Mouse (Mus musculus) common myeloid progenitor, adult 5-6 weeks (primary cell): ENCODE results near the gene Dtnb. TPM values are rescaled to one million over a fixed set of nuclear protein-coding genes. Genes with fewer than 3 reads are reported as not detected.
A peak's percentile ranks its signal among the peaks of the same experiment; 100 is the strongest.

Experiments
- ATAC-seq: replicated peaks from 2 replicates; pipeline ENCODE4 v1.8.0; 2016; ENCODE audit warnings: low read depth, mild to moderate bottlenecking, moderate TSS enrichment, inconsistent platforms; ENCODE audit not compliant: poor library complexity, severe bottlenecking
- total RNA-seq: library from RNA; stranded (forward); fragments of 200-1000, 187-1606 nt; gene quantifications from 2 replicates; pipeline ENCODE4 v1.2.3, GENCODE M21; 2017

Dtnb gene
- total RNA-seq, 1 experiment from 2014 or later = 39.0 TPM

- ATAC-seq = no peak
Measured at GRCm38 (mm10) chr12:3761591-3762295, 189.6 kb downstream of the Dtnb start.

- no peak for ATAC-seq
Measured at GRCm38 (mm10) chr12:3764191-3764804, 192.1 kb downstream of the Dtnb start.

GRCm38 (mm10) chr12:3767360-3767759 lies 195.2 kb downstream of the Dtnb start:
- no peak for ATAC-seq

DNA sequence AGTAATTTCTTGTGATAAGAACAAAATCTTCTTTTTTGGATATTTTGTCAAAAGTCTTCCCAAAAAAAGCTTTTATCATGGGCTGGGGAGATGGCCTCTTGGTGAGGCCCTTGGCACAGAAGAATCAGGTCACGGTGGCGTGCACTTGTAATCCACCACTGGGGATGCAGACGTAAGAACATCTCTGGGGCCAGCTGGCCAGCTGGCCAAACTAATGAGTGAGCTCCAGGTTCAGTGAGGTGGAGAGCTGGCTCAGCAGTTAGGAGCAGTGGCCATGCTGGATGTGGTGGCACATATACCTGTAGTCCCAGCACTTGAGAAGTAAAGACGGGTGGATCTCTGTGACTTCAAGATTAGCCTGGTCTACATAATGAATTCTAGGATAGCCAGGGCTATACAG lies 196.2 kb downstream of the Dtnb start:
- no peak for ATAC-seq

DNA sequence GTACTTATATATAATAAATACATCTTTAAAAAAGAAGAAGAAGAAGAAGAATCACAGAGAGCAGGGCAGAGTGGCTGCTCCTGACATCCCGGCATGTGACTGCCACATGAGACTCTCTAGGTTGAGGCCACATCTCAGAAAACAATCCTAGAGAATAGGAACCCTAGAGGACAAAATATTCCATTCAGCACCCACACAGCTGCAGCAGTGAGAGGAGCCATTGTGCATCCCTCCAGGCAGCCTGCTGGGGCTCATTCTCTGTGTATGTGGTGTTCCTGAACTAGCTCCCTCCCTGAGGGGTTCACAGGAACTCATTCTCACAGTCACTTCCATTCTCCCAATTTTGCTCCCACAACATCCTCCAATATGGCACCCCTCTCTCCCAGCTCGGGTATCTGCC lies 198.4 kb downstream of the Dtnb start:
- no peak for ATAC-seq

DNA sequence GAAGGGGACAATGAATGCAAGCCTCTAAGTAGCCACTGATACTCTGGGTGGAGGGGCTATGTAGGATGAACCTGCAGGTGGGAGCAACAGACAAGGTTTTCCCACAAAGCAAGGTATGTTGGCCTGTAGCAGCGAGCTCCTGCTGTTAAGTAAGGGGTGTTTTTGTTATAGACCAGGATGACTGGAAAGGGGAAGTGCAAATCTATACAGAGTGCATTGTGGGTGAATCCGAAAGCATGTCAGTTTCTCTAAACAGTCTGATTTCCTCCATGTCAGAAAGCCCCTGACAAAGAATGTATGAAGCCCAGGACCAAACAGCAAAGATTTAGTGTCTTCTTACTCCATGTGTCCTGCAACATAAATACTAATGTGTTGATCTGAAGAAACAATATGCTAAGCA lies 198.9 kb downstream of the Dtnb start:
- ATAC-seq = peak; percentile 66

DNA sequence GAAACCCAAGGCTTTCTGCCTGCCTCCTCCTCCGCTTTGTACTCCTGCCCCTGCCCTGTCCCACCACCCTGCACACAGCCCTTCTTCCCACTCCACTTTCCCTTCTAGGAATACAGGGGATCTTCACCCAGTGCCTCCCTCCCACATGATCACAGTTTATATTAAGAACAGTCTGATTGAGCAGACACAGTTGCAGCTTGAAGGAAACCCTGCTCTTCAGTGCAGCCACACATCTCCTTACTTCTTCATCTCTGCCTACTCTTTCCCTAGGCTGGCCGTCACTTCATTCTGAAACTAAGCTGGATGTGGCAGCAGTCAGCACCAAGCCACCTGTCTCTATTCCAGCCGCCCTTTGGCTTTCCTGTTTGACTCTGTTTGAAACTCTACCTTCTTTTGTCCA lies 201.5 kb downstream of the Dtnb start:
- no peak for ATAC-seq

DNA sequence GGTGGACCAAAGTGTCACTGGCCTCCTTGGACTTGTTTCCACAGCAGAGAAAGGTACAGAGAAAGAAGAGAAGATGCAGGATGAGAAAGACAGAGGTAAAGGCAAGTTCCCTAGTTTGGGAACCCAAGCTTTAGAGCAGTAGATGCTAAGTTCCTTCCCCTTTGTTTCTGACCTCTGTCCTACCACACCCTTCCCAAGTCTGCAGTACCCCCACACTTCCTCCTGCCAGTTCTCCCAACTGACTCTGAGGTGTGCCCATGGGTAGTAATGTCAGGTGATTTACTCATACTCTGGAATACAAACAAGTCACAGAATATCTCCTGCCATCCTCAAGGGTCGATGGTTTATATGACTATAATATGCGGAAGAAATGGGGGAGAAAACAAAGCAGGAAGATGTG lies 203.8 kb downstream of the Dtnb start:
- ATAC-seq = peak; percentile 28; the same call in 1 of the 2 replicates

GRCm38 (mm10) chr12:3777682-3778081 lies 205.5 kb downstream of the Dtnb start:
- no peak for ATAC-seq

DNA sequence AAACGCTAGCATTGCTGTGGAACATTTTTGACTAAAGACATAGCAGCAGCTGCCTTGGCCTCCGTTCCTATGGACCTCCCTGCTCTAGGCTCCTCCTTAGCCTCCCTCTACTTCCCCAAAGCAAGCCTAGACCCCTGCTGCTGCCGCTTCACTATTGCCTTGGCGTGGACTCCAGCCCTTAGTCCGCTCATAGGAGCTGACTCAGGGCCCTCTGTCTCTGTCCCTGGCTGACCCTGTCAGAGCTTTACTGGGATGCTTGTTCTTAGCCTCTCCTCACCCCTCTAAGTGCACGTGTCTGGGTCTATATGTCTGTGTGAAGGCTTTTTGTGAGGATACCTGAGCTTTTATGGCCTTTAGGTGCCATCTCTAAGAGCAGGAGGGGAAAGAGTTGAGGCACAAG lies 206.1 kb downstream of the Dtnb start:
- no peak for ATAC-seq

- ATAC-seq = no peak
Measured at GRCm38 (mm10) chr12:3779639-3780038, 207.5 kb downstream of the Dtnb start.

GRCm38 (mm10) chr12:3780405-3780891 lies 208.3 kb downstream of the Dtnb start:
- ATAC-seq = peak; percentile 67

GRCm38 (mm10) chr12:3780931-3781471 lies 208.8 kb downstream of the Dtnb start:
- peak; percentile 13; the same call in 1 of the 2 replicates for ATAC-seq

DNA sequence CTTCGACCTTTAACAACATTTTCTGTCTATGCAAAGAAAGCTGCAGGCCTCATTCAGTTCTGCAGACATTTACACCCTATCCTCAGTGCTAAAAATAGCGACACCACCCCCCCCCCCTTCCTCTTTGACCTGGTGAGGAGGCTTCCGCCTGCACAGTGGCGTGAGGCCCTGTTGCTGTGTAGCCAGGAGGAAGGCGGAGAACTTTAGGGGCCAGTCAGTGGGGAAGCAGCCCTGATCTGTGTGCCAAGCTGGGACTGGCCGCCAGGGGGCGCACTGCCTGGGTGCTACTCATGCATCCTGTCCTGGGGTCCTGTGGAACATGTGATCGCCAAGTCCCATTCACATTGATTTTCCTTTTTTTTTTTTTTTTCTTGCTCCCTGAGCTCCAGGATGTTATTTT lies 209.3 kb downstream of the Dtnb start:
- peak; percentile 93 for ATAC-seq

- ATAC-seq = no peak
Measured at GRCm38 (mm10) chr12:3783196-3783825, 211.1 kb downstream of the Dtnb start.

GRCm38 (mm10) chr12:3784258-3784657 lies 212.1 kb downstream of the Dtnb start:
- no peak for ATAC-seq

GRCm38 (mm10) chr12:3784729-3785128 lies 212.5 kb downstream of the Dtnb start:
- ATAC-seq = no peak

DNA sequence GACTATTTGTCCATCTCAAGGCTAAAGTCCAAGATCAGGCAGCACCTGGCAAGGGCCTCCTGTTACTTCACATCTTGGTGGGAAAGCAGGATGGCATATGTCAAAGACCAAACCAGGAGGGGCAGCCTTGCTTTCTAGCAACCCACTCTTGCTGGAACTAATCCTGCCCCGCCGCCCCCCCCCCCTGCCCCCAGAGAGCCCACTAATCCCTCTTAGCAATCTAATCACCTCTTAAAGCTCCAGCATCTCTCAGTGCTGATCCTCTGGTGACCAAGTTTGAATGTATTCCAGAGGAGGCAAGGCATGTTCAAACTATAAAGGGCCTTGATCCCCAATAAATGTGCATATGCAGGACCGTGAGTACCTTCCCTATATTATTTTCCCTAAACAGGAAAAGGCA lies 214.9 kb downstream of the Dtnb start:
- no peak for ATAC-seq

DNA sequence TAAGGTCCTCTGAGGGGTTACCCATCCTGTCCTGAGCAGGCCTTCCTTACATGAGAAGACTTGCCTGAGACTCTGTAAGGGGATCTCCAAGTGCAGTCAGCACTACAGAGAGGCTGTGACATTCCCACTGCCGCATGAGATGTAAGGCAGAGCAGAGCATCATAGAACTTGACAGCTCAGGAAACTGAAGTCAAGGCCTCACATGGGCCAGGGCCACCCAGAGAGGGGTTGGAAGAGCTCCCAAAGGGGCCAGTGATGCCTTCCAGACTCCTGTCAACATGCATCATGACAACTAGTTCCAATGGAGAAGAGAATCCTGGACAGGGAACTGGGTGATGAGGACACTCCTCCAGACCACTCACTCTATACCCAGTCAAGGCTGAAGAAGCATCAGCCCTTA lies 215.4 kb downstream of the Dtnb start:
- ATAC-seq = no peak

GRCm38 (mm10) chr12:3788421-3789051 lies 216.4 kb downstream of the Dtnb start:
- ATAC-seq = no peak
